Mouse (Mus musculus) CH12.LX (cell line): Measurements from ENCODE around the gene Fv1. TPM values are rescaled to one million over a fixed set of nuclear protein-coding genes. Genes with fewer than 3 reads are reported as not detected.

ENCODE experiments used
- DNase-seq: peaks from one replicate; pipeline ENCODE4 v3.0.0-alpha.2; 2013; ENCODE audit errors: extremely low read depth
- H3K27ac ChIP-seq: 2 replicates; pipeline ENCODE4 v1.5.1; 2012; ENCODE audit warnings: low read depth, mild to moderate bottlenecking, control low read depth, moderate library complexity; ENCODE audit not compliant: insufficient read depth
- H3K27me3 ChIP-seq: replicated peaks from 2 replicates; pipeline ENCODE3; 2012; ENCODE audit warnings: inconsistent platforms
- H3K36me3 ChIP-seq, 2 experiments: replicated peaks in 1 of 2; 2 replicates each; pipeline versions ENCODE3 to v1.6.1; 2012; ENCODE audit warnings: inconsistent platforms in 1 of 2, low read length in 1 of 2, mild to moderate bottlenecking in 1 of 2, mixed read lengths in 1 of 2, moderate library complexity in 1 of 2; ENCODE audit not compliant: control insufficient read depth in 1 of 2, insufficient read depth in 1 of 2
- H3K4me1 ChIP-seq, 2 experiments: 2 replicates each; pipeline ENCODE4 v1.6.1; 2012; ENCODE audit warnings: inconsistent platforms in 1 of 2, moderate library complexity in 1 of 2; ENCODE audit not compliant: insufficient read depth in 2 of 2, control insufficient read depth in 1 of 2
- H3K4me2 ChIP-seq: 2 replicates; pipeline ENCODE4 v1.6.1; 2012; ENCODE audit warnings: low read depth, mild to moderate bottlenecking, control low read depth; ENCODE audit not compliant: poor library complexity, insufficient read depth, severe bottlenecking
- H3K4me3 ChIP-seq, 3 experiments: fragments of 150-350 bp in 1 of 3; sonication (generic) in 1 of 3; replicated peaks in 1 of 3; 2 replicates each; pipeline versions ENCODE3 to v1.5.1; 2011 to 2012; ENCODE audit warnings: low read depth in 2 of 3, low read length in 2 of 3, mild to moderate bottlenecking in 2 of 3, moderate library complexity in 2 of 3, control low read depth in 1 of 3, improper control_type of control experiment in 1 of 3, inconsistent platforms in 1 of 3, mixed read lengths in 1 of 3; ENCODE audit not compliant: poor library complexity in 1 of 3
- H3K79me2 ChIP-seq: replicated peaks from 2 replicates; pipeline ENCODE4 v1.6.1; 2012; ENCODE audit warnings: mild to moderate bottlenecking, moderate library complexity; ENCODE audit not compliant: control insufficient read depth, poor library complexity, insufficient read depth, severe bottlenecking; ENCODE audit errors: extremely low read depth
- H3K9ac ChIP-seq: 2 replicates; pipeline ENCODE4 v1.6.1; 2012; ENCODE audit warnings: low read depth, mild to moderate bottlenecking, control low read depth, moderate library complexity; ENCODE audit not compliant: insufficient read depth
- H3K9me3 ChIP-seq: replicated peaks from 2 replicates; pipeline ENCODE3; 2012; ENCODE audit warnings: low read length, inconsistent platforms, mixed read lengths
- BHLHE40 ChIP-seq: IDR thresholded peaks from 2 replicates; pipeline ENCODE4 v1.6.1; 2011; ENCODE audit warnings: mild to moderate bottlenecking, low read depth, low read length, improper control_type of control experiment
- CHD1 ChIP-seq: IDR thresholded peaks from 2 replicates; pipeline ENCODE4 v1.6.1; 2012; ENCODE audit warnings: low read depth, low read length, improper control_type of control experiment, inconsistent platforms
- CTCF ChIP-seq, 2 experiments: IDR thresholded peaks in 1 of 2; conservative IDR thresholded peaks in 1 of 2; 2 replicates each; pipeline ENCODE4 v1.5.1; 2011 to 2012; ENCODE audit warnings: low read depth in 2 of 2, low read length in 2 of 2, improper control_type of control experiment in 1 of 2, inconsistent platforms in 1 of 2, mild to moderate bottlenecking in 1 of 2, moderate library complexity in 1 of 2
- ELF1 ChIP-seq: IDR thresholded peaks from 2 replicates; pipeline ENCODE4 v1.6.1; 2014; ENCODE audit warnings: low read depth, mild to moderate bottlenecking, inconsistent platforms, low read length, improper control_type of control experiment
- EP300 ChIP-seq: IDR thresholded peaks from 2 replicates; pipeline ENCODE4 v1.6.1; 2011; ENCODE audit warnings: low read length, improper control_type of control experiment
- ETS1 ChIP-seq: conservative IDR thresholded peaks from 2 replicates; pipeline ENCODE4 v1.6.1; 2012; ENCODE audit warnings: low read depth, mild to moderate bottlenecking, inconsistent platforms, low read length, improper control_type of control experiment, moderate library complexity
- GABPA ChIP-seq: IDR thresholded peaks from 2 replicates; pipeline ENCODE4 v1.6.1; 2012; ENCODE audit warnings: low read depth, low read length, improper control_type of control experiment, inconsistent platforms; ENCODE audit not compliant: insufficient replicate concordance
- HCFC1 ChIP-seq: IDR thresholded peaks from 2 replicates; pipeline ENCODE4 v1.6.1; 2012; ENCODE audit warnings: low read depth, mild to moderate bottlenecking, inconsistent platforms, low read length, improper control_type of control experiment
- JUN ChIP-seq: IDR thresholded peaks from 2 replicates; pipeline ENCODE4 v1.6.1; 2011; ENCODE audit warnings: low read depth, mild to moderate bottlenecking, low read length, improper control_type of control experiment, moderate library complexity; ENCODE audit not compliant: insufficient read depth
- JUND ChIP-seq: conservative IDR thresholded peaks from 2 replicates; pipeline ENCODE4 v1.6.1; 2011; ENCODE audit warnings: low read depth, low read length, improper control_type of control experiment
- MEF2A ChIP-seq: IDR thresholded peaks from 2 replicates; pipeline ENCODE4 v1.6.1; 2014; ENCODE audit warnings: low read depth, mild to moderate bottlenecking, inconsistent platforms, low read length, improper control_type of control experiment, borderline replicate concordance
- MXI1 ChIP-seq: IDR thresholded peaks from 2 replicates; pipeline ENCODE4 v1.6.1; 2011; ENCODE audit warnings: mild to moderate bottlenecking, low read depth, low read length, improper control_type of control experiment
- MYC ChIP-seq: IDR thresholded peaks from 2 replicates; pipeline ENCODE4 v1.6.1; 2011; ENCODE audit warnings: low read depth, mild to moderate bottlenecking, improper control_type of control experiment, low read length
- NRF1 ChIP-seq: IDR thresholded peaks from 2 replicates; pipeline ENCODE4 v1.6.1; 2014; ENCODE audit warnings: low read depth, mild to moderate bottlenecking, inconsistent platforms, low read length, improper control_type of control experiment, moderate library complexity
- PAX5 ChIP-seq: IDR thresholded peaks from 2 replicates; pipeline ENCODE4 v1.6.1; 2012; ENCODE audit warnings: low read length, inconsistent platforms, mixed read lengths
- POLR2A ChIP-seq: IDR thresholded peaks from 2 replicates; pipeline ENCODE4 v1.6.1; 2011; ENCODE audit warnings: low read depth, mild to moderate bottlenecking, improper control_type of control experiment, low read length
- POLR2AphosphoS2 ChIP-seq: IDR thresholded peaks from 2 replicates; pipeline ENCODE4 v1.6.1; 2011; ENCODE audit warnings: low read depth, low read length, improper control_type of control experiment
- RAD21 ChIP-seq: IDR thresholded peaks from 2 replicates; pipeline ENCODE4 v1.6.1; 2011; ENCODE audit warnings: low read depth, mild to moderate bottlenecking, low read length, improper control_type of control experiment, moderate library complexity
- RCOR1 ChIP-seq: conservative IDR thresholded peaks from 2 replicates; pipeline ENCODE4 v1.6.1; 2012; ENCODE audit warnings: low read depth, mild to moderate bottlenecking, inconsistent platforms, low read length, improper control_type of control experiment
- SIN3A ChIP-seq: IDR thresholded peaks from 2 replicates; pipeline ENCODE4 v1.6.1; 2012; ENCODE audit warnings: low read length, improper control_type of control experiment, inconsistent platforms
- SMC3 ChIP-seq: IDR thresholded peaks from 2 replicates; pipeline ENCODE4 v1.6.1; 2011; ENCODE audit warnings: low read depth, low read length, improper control_type of control experiment
- TBP ChIP-seq: conservative IDR thresholded peaks from 2 replicates; pipeline ENCODE4 v1.6.1; 2011; ENCODE audit warnings: low read depth, low read length, improper control_type of control experiment
- TCF12 ChIP-seq: IDR thresholded peaks from 2 replicates; pipeline ENCODE4 v1.6.1; 2014; ENCODE audit warnings: low read depth, mild to moderate bottlenecking, inconsistent platforms, low read length, improper control_type of control experiment
- UBTF ChIP-seq: IDR thresholded peaks from 2 replicates; pipeline ENCODE4 v1.6.1; 2012; ENCODE audit warnings: low read depth, mild to moderate bottlenecking, inconsistent platforms, low read length, improper control_type of control experiment, moderate library complexity
- USF1 ChIP-seq: IDR thresholded peaks from 2 replicates; pipeline ENCODE4 v1.6.1; 2014; ENCODE audit warnings: low read depth, mild to moderate bottlenecking, inconsistent platforms, low read length, improper control_type of control experiment
- USF2 ChIP-seq: conservative IDR thresholded peaks from 2 replicates; pipeline ENCODE4 v1.6.1; 2011; ENCODE audit warnings: low read depth, low read length, improper control_type of control experiment
- ZMIZ1 ChIP-seq: IDR thresholded peaks from 2 replicates; pipeline ENCODE4 v1.6.1; 2012; ENCODE audit warnings: low read depth, mild to moderate bottlenecking, inconsistent platforms, low read length, improper control_type of control experiment
- ZNF384 ChIP-seq: IDR thresholded peaks from 2 replicates; pipeline ENCODE4 v1.6.1; 2012; ENCODE audit warnings: low read depth, low read length, improper control_type of control experiment, inconsistent platforms
- dilution Hi-C: fragments of 300-500 bp; cut with MboI; formaldehyde crosslinking; loops from 2 replicates; pipeline ENCODE4 v1.14.3; 2020; ENCODE audit warnings: low sequenced_read_pairs; ENCODE audit not compliant: extremely low pct_unique_long_range_greater_than_20kb, extremely low pct_ligation_motif_present
- in situ Hi-C: fragments of 300-500 bp; cut with MboI; formaldehyde crosslinking; loops from 3 replicates; pipeline ENCODE4 v1.14.3; 2019; ENCODE audit warnings: low sequenced_read_pairs, low pct_ligation_motif_present, low pct_unique_long_range_greater_than_20kb, mixed read lengths
- polyA plus RNA-seq: library from polyadenylated mRNA; unstranded; fragments of >175 nt; gene quantifications from 2 replicates; pipeline ENCODE4 v1.2.1, GENCODE M21; 2012; ENCODE audit warnings: low read depth; ENCODE audit not compliant: insufficient read length
- total RNA-seq, 2 experiments: library from RNA; depleted of rRNA; stranded (reverse); fragments of 300-350 nt in 1 of 2; fragments of >200 nt in 1 of 2; gene quantifications; 2 replicates each; pipeline ENCODE4 v1.2.3; 2012 to 2014

Gene Fv1
- total and polyA plus RNA-seq, 3 experiments = 2.1 to 4.0 (median 3.0) TPM

- peaks cover 5% of the 10 kb centered on the region for H3K79me2 ChIP-seq
- DNase-seq = no peak
- dilution Hi-C loops = no loop called here
- in situ Hi-C loops = no loop called here
- H3K9ac ChIP-seq = no peak overlapping the region
- TF ChIP-seq RAD21 = no peak
- no peak for TF ChIP-seq ETS1
- TF ChIP-seq JUND = no peak
- no peak for TF ChIP-seq JUN
- no peak for TF ChIP-seq SMC3
- no peak for TF ChIP-seq TBP
- no peak for TF ChIP-seq MXI1
- TF ChIP-seq TCF12 = no peak
- no peak for TF ChIP-seq BHLHE40
- no peak for TF ChIP-seq NRF1
- TF ChIP-seq SIN3A = no peak
- no peak for TF ChIP-seq USF2
- no peak for TF ChIP-seq USF1
- TF ChIP-seq CTCF (conservative IDR thresholded peaks at IDR 0.05 in 1 of 2, IDR thresholded peaks at IDR 0.05 in 1 of 2; ENCODE audit: low read depth in 2 of 2, low read length in 2 of 2) = no peak
- TF ChIP-seq ZNF384 = no peak
- no peak for TF ChIP-seq POLR2AphosphoS2
- TF ChIP-seq, all 38 proteins: peak for 0
- H3K4me3 ChIP-seq = no peak overlapping the region
- no peak overlapping the region for H3K27ac ChIP-seq
- no peaks in the 10 kb centered on the region for H3K27me3 ChIP-seq
- no peaks in the 10 kb centered on the region for H3K9me3 ChIP-seq
- H3K4me1 ChIP-seq = peaks cover 0 to 26% of the 10 kb centered on the region in 2 experiments; a peak in 2 of 4 replicates
- no peak overlapping the region for H3K4me2 ChIP-seq
- peaks cover 5 to 47% of the 10 kb centered on the region in 2 experiments for H3K36me3 ChIP-seq
Observed at GRCm38 (mm10) chr4:147842871-147843270, 25.9 kb upstream of the Fv1 start.

- peaks cover 5% of the 10 kb centered on the region for H3K79me2 ChIP-seq
- H3K9ac ChIP-seq = peak within 1 kb of the TSS; percentile 97
- DNase-seq = peak; percentile 90
- no peaks in the 10 kb centered on the region for H3K27me3 ChIP-seq
- H3K27ac ChIP-seq = no peak within 1 kb of the TSS
- peak within 1 kb of the TSS; percentile 63 to 89 (median 72) for H3K4me3 ChIP-seq
- in situ Hi-C loops = no loop called here
- dilution Hi-C loops = no loop called here
- no peaks in the 10 kb centered on the region for H3K9me3 ChIP-seq
- H3K4me2 ChIP-seq = peak within 1 kb of the TSS; percentile 74
- peaks cover 0 to 27% of the 10 kb centered on the region in 2 experiments for H3K36me3 ChIP-seq
- peaks cover 6 to 45% of the 10 kb centered on the region in 2 experiments; a peak in 2 of 4 replicates for H3K4me1 ChIP-seq
- TF ChIP-seq HCFC1 (peak; percentile 100), PAX5 (no peak), USF1 (peak; percentile 89), GABPA (peak; percentile 71; the same call in 1 of the 2 replicates), MYC (peak; percentile 91), SIN3A (peak; percentile 90), CHD1 (no peak), TCF12 (peak; percentile 79), ZNF384 (no peak), CTCF (conservative IDR thresholded peaks at IDR 0.05 in 1 of 2, IDR thresholded peaks at IDR 0.05 in 1 of 2; ENCODE audit: low read depth in 2 of 2, low read length in 2 of 2) (no peak), JUND (0 out of 2 replicates have a peak, but pooled peaks have one; percentile 11), MEF2A (peak; percentile 58; the same call in 1 of the 2 replicates), ZMIZ1 (no peak), EP300 (no peak), ELF1 (peak; percentile 82), POLR2A (peak; percentile 58; the same call in 1 of the 2 replicates), BHLHE40 (peak; percentile 98), UBTF (no peak), ETS1 (0 out of 2 replicates have a peak, but pooled peaks have one; percentile 19), RCOR1 (no peak), JUN (no peak), USF2 (peak; percentile 86), MXI1 (peak; percentile 92)
Observed at GRCm38 (mm10) chr4:147847614-147848583, 20.9 kb upstream of the Fv1 start, which contains the start of gene Zfp933. Gene Zfp933, minus strand, starts transcription at chr4:147848366.
